Mouse (Mus musculus) adrenal gland, postnatal 14 days (tissue): ENCODE data around the gene Xpa. TPM values are rescaled to one million over a fixed set of nuclear protein-coding genes. Genes with fewer than 3 reads are reported as not detected.

Experiments used
- DNase-seq: peaks from one replicate; pipeline ENCODE4 v3.0.0; 2021; ENCODE audit warnings: mixed read lengths
- total RNA-seq: library from RNA; stranded (reverse); gene quantifications from 2 replicates; pipeline ENCODE4 v1.2.3, GENCODE M21; 2021

Xpa gene
- total RNA-seq, 1 experiment from 2014 or later, result 21.3 TPM

GRCm38 (mm10) chr4:46146881-46147280 is 49.2 kb downstream of the Xpa start:
- DNase-seq, result no peak

DNA sequence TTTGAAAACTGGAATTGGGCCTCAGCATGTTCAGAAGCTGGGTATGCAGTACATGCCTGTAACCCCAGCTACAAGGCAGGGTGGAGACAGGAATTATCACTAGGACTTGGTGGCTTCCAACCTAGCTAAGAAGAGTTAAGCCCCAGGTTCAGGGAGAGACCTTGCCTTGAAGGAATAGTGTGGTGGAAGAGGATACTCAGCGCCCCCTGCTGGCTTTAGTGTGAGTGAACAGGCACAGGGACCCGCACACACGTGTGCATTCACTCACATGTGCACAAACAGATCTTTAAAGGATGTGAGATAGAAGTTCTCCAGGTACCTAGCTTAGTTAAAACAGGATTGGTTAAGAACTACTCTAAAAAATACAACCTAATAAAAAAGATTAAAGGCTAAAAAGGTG is 51.8 kb downstream of the Xpa start:
- DNase-seq, result peak; percentile 43

DNA sequence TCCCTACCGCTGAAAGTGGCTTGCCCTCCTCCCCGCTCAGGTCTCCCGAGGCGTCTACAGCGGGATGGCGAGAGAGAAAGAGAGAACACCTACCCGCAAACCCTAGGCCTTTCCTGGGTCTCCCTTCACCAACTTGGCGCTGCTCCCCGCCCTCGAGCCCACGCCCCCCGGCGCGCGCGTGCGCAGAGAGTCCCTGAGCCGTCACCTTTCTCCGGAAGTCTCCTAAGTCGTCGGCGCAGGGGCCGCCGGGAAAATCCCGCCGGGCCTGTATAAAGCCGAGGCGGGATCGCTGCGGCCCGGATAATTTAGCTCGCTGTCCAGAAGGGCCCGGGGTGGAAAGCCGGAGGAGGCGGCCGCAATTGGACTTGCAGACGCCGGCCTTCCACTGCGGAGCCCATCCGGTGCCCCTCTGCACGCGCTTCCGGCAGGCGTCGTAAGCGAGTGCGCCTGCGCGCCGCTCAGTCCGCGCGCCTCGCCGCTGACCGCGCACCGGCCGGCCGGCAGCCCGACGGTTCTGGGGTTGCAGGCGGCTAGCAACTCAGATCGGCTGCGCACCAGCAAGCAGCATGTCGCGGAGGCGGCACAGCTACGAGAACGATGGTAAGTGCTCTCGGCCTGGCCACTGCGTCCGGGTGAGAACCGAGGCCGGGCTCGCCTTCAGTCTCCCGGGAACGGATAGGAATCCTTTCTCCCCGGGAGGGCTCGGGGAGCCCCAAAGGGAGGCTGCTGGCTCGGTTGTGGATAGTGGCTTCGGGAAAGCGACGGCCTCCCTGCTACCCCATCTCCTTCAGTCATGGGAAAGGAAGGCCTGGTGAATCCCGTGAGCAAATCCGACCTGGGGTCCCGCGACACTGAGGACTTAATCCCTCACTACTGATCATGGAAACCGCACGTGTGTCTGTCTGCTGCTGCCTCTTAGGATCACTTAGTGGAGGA is 57.6 kb downstream of the Xpa start, which contains the start of the genes Ncbp1 and Tstd2:
Gene Ncbp1 (plus strand): TSS at position 327 of the 936 bp plus-strand sequence.
Gene Tstd2 (minus strand): TSS at position 408 of the 936 bp plus-strand sequence.
- DNase-seq, result peak; percentile 96

DNA sequence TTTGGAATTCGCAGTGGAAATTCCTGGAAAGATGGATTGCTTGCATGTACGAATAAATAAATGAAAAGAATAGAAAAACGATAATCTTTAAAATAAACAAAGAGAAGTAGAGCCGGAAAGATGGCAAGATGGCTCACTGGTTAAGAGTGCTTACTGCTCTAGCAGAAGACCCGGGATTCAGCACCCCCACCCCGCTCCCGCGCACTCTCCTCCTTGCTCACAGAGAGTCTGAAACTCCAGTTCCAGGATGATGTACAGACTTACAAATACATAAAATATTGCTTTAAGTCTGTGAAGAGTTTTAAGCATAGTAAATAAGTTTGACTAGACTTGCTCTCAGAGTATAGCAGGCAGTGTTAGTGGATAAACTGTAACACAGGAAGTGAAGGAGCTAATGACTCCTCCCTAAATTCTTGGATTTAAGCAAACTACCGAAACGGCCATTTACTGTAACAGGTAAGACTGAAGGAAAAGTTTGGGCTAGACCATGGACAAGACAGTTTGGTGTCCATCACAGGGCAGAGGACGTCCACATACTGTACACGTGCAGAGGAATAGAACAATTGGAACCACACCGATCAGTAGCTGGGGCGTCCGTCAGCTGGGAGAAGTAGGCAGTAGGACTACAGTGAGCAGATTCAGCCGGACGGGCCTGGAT is 58.4 kb downstream of the Xpa start:
- no peak for DNase-seq

DNA sequence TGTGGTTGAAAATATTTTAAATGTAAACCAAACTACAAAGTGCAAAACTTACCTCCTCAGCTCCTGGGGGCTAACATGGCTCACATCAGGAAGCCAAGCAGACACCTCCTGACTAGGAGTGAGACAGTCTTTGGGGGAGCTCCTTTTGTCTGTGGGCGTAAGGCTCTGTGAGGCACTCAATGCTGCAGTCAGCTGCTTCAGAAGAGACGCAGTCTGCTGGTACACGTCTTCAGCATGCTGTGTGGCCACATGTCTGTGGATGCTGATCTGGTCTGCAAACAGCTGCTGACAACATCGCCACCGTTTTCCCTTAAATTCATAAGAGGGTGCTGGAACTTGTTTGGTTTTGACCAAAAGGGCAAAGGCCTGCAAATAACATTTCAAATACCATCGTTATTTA is 64.3 kb downstream of the Xpa start:
- no peak for DNase-seq

GRCm38 (mm10) chr4:46130221-46130620 is 65.9 kb downstream of the Xpa start:
- peak; percentile 69 for DNase-seq

GRCm38 (mm10) chr4:46129311-46130004 is 66.7 kb downstream of the Xpa start:
- no peak for DNase-seq

- peak; percentile 82 for DNase-seq
These were observed 69.6 kb downstream of the Xpa start for GRCm38 (mm10) chr4:46126541-46126940.

DNA sequence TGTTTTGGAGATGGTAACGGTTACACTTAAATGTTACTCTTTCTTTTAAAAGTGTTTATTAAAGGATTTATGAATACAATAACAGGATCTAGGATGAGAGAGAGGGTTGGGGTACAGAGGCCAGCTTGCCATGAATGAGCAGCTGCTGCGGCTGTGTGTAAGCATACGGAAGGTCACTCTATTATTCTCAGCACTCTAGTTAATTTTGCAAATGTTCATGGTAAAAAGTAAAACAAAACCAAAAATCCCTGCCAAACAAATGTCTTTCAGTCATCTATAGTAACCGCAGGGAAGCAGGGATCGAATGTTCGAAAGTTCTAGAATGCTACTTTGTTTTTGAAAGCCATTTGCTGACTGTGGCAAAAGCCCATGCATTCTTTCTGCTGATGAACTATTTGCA is 72.8 kb downstream of the Xpa start:
- no peak for DNase-seq

GRCm38 (mm10) chr4:46120767-46121166 is 75.3 kb downstream of the Xpa start:
- DNase-seq, result no peak

GRCm38 (mm10) chr4:46119514-46120094 is 76.5 kb downstream of the Xpa start:
- peak; percentile 45 for DNase-seq

DNA sequence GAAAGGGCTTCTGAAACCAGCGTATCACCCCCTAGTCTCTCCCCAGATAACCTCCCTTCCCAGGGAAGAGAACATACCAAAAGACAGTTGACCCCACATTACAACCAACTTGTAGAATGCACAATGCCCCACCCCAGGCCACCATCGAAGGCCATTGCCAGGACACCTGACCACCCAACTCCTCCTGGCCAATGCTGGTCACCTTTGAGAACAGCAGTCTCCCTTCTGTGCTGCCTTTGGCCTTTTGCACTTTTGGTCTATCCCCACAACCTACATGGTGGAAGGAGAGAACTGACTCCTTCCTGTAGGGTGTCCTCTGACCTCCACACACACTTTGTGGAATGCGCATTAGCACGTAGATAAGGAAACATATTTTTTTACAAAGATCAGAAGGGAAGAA is 78.6 kb downstream of the Xpa start:
- DNase-seq, result no peak

DNA sequence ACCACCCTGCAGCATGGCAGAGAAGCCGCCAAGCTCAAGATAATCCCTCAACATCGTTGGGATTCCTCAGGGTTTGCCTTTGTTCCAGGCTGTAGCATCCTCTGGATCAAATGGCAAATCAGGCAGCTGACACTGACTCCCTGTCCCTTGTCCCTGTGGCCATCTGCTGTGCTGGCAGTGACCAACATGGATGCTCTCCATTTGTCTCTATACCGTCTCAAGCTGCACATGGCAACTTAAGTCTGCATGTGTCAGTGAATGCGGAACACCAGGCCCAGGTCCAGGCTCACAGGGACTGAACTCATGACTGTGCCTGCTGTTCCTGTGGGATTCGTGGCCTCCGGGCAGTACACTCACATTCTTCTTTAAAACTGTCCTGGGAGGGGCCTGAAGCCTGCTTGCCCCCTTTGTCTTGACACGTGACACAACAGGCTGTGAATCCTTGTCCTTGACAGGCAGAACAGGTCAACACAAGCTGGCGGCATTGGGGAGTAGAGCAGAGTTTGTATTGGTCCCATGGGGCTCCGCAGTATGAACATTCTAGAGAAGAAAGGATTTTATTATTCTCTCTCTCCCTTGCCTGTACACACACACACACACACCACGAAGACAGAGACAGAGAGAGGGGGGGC is 79.5 kb downstream of the Xpa start:
- DNase-seq, result peak; percentile 54

DNA sequence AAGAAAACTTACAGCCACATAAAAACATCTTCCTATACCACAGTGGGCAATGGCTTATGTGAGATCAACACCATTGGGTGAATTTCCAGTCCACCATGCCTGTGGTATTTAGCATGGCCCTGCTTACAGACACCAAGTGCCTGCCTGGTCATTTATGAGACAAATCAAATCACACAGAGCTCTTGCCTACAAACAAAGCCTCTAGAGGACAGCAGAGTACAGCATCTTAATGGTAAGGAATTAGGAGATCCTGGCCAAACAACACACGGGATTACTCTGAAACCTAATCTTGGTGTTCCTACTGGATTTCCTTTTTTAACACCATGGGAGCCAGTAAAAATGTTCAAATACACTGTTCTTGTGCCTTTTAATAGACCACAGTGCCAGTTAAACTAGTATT is 80.8 kb downstream of the Xpa start:
- DNase-seq, result no peak

- no peak for DNase-seq
These were observed 84.8 kb downstream of the Xpa start for GRCm38 (mm10) chr4:46111361-46111760.

DNA sequence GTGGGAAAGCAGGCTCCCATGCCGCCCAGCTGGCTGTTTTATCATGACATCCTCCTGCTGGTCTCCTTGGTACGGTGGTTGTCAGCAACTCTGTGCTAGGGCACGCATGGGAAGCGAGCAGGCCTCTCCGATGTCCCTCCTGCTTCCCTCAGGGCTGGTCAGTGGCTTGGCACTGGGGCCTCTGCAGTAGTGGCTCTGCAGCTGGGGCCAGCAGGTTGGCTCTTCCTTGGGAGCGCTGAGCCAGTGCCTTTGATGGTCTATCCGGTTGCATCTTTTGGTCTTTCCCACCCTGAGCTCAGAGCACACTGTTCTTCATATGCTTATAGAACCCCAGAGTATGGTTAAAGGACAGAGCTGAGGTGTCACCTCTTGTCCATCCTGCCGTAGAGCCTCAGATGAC is 86.0 kb downstream of the Xpa start:
- no peak for DNase-seq

Other genes with a start within 250 kb of the Xpa start
- gene Tdrd7, start 231.0 kb downstream of the Xpa start, total RNA-seq, result 21.3 and 23.0 TPM in 2 replicates
- gene Tmod1, start 157.4 kb downstream of the Xpa start, total RNA-seq, result 3.6 and 4.7 TPM in 2 replicates
- gene Ncbp1, start 57.7 kb downstream of the Xpa start, total RNA-seq, result 47.5 and 50.8 TPM in 2 replicates
- gene Tstd2, start 57.6 kb downstream of the Xpa start, total RNA-seq, result 27.5 and 28.3 TPM in 2 replicates
- gene Foxe1, start 147.3 kb upstream of the Xpa start, total RNA-seq, result not detected in 2 replicates
- gene Trmo, start 193.1 kb upstream of the Xpa start, total RNA-seq, result 6.5 and 6.6 TPM in 2 replicates
- 1.2 and 9.0 TPM in 2 replicates for gene Hemgn, start 217.2 kb upstream of the Xpa start, total RNA-seq